In genomic region chr15:61897566-61897965, GRCm38 (mm10) we compare ENCODE assay signal across 26 mouse cellular contexts.
DNase-seq lines count a peak whose midpoint lies in the region; ATAC-seq lines count a peak whose summit lies in the region.
"Had no signal": no experiment of that assay in that cellular context is flagged by ENCODE, and none has a peak within 500 bp of the region (broad histone marks: within the 10 kb centered on the region; RNA-seq: fewer than 3 reads in every experiment).

No protein-coding gene starts in this region.

- no peaks in the 10 kb centered on the region for H3K36me3 ChIP-seq in embryonic facial prominence, embryonic 11.5 days (replicated peaks; ENCODE audit: control insufficient read depth, insufficient read depth, low read depth, low read length)
- no peaks in the 10 kb centered on the region for H3K36me3 ChIP-seq in embryonic facial prominence, embryonic 10.5 days (replicated peaks)
- H3K36me3 ChIP-seq: embryonic facial prominence, embryonic 13.5 days; forebrain, embryonic 12.5 days; forebrain, embryonic 15.5 days; heart, embryonic 10.5 days; heart, embryonic 13.5 days; hindbrain, embryonic 10.5 days; hindbrain, embryonic 13.5 days had no signal

- WGBS in embryonic facial prominence, embryonic 11.5 days, result 38% methylated on average over 4 of the region's 4 CpGs
- 41% methylated on average over 4 of the region's 4 CpGs for WGBS in embryonic facial prominence, embryonic 10.5 days

- H3K4me3 ChIP-seq in embryonic facial prominence, embryonic 11.5 days (ENCODE audit: low read depth, low read length), result no peak overlapping the region
- H3K4me3 ChIP-seq in embryonic facial prominence, embryonic 10.5 days, result no peak overlapping the region
- H3K4me3 ChIP-seq: embryonic facial prominence, embryonic 13.5 days; erythroblast, embryonic 14.5 days; forebrain, embryonic 12.5 days; forebrain, embryonic 15.5 days; heart, adult 2 months; heart, embryonic 10.5 days; heart, embryonic 13.5 days; hindbrain, embryonic 10.5 days; hindbrain, embryonic 13.5 days had no signal

- no peaks in the 10 kb centered on the region for H3K4me1 ChIP-seq in embryonic facial prominence, embryonic 11.5 days (ENCODE audit: control insufficient read depth, insufficient read depth, low read length)
- peaks cover 15% of the 10 kb centered on the region for H3K4me1 ChIP-seq in embryonic facial prominence, embryonic 10.5 days
- H3K4me1 ChIP-seq: forebrain, embryonic 12.5 days; forebrain, embryonic 15.5 days; heart, embryonic 10.5 days; heart, embryonic 13.5 days; hindbrain, embryonic 10.5 days; hindbrain, embryonic 13.5 days had no signal

- no peaks in the 10 kb centered on the region for H3K9me3 ChIP-seq in embryonic facial prominence, embryonic 11.5 days (replicated peaks; ENCODE audit: control insufficient read depth, low read length)
- H3K9me3 ChIP-seq in embryonic facial prominence, embryonic 10.5 days, result no peaks in the 10 kb centered on the region
- H3K9me3 ChIP-seq: embryonic facial prominence, embryonic 13.5 days; forebrain, embryonic 12.5 days; forebrain, embryonic 15.5 days; heart, embryonic 10.5 days; heart, embryonic 13.5 days; hindbrain, embryonic 10.5 days; hindbrain, embryonic 13.5 days had no signal

- H3K27ac ChIP-seq in embryonic facial prominence, embryonic 11.5 days (replicated peaks; ENCODE audit: low read depth, low read length), result no peak overlapping the region
- H3K27ac ChIP-seq in embryonic facial prominence, embryonic 10.5 days (replicated peaks), result no peak overlapping the region
- H3K27ac ChIP-seq: embryonic facial prominence, embryonic 13.5 days; forebrain, embryonic 12.5 days; forebrain, embryonic 15.5 days; heart, adult 2 months; heart, embryonic 10.5 days; heart, embryonic 13.5 days; hindbrain, embryonic 10.5 days; hindbrain, embryonic 13.5 days had no signal

- ATAC-seq in embryonic facial prominence, embryonic 11.5 days (replicated peaks; ENCODE audit: insufficient number of reproducible peaks, low FRiP score, low TSS enrichment, low read depth), result no peak
- ATAC-seq: activated CD4-positive, CD25-positive, alpha-beta regulatory T cell, adult 4 months; forebrain, embryonic 15.5 days; hindbrain, embryonic 16.5 days; inflammation-experienced regulatory T-cells, adult 6 months had no signal

- H3K4me2 ChIP-seq in embryonic facial prominence, embryonic 11.5 days (ENCODE audit: low read depth, low read length), result no peak overlapping the region
- H3K4me2 ChIP-seq: embryonic facial prominence, embryonic 13.5 days; forebrain, embryonic 12.5 days; forebrain, embryonic 15.5 days; heart, embryonic 13.5 days; hindbrain, embryonic 13.5 days had no signal

- DNase-seq in embryonic facial prominence, embryonic 11.5 days (ENCODE audit: low spot score), result peak; percentile 41
- no peak for DNase-seq in embryonic facial prominence, embryonic 10.5 days (ENCODE audit: low spot score)
- peak; percentile 13 for DNase-seq in adipocyte (ENCODE audit: low spot score)
- DNase-seq in hindlimb bud, embryonic 11.5 days (ENCODE audit: extremely low spot score, low read depth, low spot score), result peak; percentile 24
- DNase-seq in heart, postnatal 4 days, result no peak
- no peak for DNase-seq in cerebellum, adult 18-20 months
- DNase-seq: adrenal gland, postnatal 10 days; adrenal gland, postnatal 36 days; cerebellum, adult 11 months; cerebellum, adult 9-10 months; cerebellum, postnatal 14 days; gastrocnemius, postnatal 10 days; gastrocnemius, postnatal 36 days; heart, adult 2 months; kidney, adult 2 months had no signal

- H3K9ac ChIP-seq in embryonic facial prominence, embryonic 11.5 days (replicated peaks; ENCODE audit: low read length), result no peak overlapping the region
- H3K9ac ChIP-seq: embryonic facial prominence, embryonic 13.5 days; forebrain, embryonic 12.5 days; forebrain, embryonic 15.5 days; heart, embryonic 13.5 days; hindbrain, embryonic 13.5 days had no signal

- H3K27me3 ChIP-seq in embryonic facial prominence, embryonic 11.5 days (ENCODE audit: control insufficient read depth, insufficient read depth, low read length), result no peaks in the 10 kb centered on the region
- no peaks in the 10 kb centered on the region for H3K27me3 ChIP-seq in embryonic facial prominence, embryonic 10.5 days (replicated peaks; ENCODE audit: low read depth, poor library complexity, severe bottlenecking)
- H3K27me3 ChIP-seq: embryonic facial prominence, embryonic 13.5 days; forebrain, embryonic 12.5 days; forebrain, embryonic 15.5 days; heart, embryonic 13.5 days; hindbrain, embryonic 13.5 days had no signal

Comparison
In these comparisons a context has a peak if more than half of its experiments do, and no peak if none do; other contexts are left out.
1. DNase-seq: peak in embryonic facial prominence, embryonic 11.5 days (single experiment), adipocyte (single experiment) and hindlimb bud, embryonic 11.5 days (single experiment); none in embryonic facial prominence, embryonic 10.5 days (single experiment), heart, postnatal 4 days (single experiment) and cerebellum, adult 18-20 months (0 of 2).